Mouse (Mus musculus): ENCODE data around the gene Cdiptos.

Cdiptos gene

DNA sequence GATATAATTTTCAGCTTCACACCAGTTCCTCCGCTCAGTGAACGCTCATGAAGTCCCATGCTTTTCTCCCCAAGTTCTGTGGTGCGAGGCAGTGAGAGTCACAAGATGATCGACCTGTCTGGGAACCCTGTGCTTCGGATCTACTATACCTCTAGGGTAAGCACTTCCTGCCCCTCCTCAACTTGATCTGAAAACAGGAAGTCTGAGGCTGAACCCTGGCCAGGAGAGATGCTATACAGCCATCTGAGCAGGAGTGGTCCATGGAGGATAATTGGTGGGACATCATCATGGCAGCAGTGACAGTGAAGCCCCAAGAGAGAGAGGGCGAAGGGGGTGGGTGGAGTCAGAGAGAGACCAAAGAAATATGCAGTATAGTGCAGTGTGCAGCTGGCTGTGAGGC, 2.9 kb upstream of the Cdiptos start:
- in situ Hi-C loops (cut with MboI; ENCODE audit: low sequenced_read_pairs) = no loop called here

DNA sequence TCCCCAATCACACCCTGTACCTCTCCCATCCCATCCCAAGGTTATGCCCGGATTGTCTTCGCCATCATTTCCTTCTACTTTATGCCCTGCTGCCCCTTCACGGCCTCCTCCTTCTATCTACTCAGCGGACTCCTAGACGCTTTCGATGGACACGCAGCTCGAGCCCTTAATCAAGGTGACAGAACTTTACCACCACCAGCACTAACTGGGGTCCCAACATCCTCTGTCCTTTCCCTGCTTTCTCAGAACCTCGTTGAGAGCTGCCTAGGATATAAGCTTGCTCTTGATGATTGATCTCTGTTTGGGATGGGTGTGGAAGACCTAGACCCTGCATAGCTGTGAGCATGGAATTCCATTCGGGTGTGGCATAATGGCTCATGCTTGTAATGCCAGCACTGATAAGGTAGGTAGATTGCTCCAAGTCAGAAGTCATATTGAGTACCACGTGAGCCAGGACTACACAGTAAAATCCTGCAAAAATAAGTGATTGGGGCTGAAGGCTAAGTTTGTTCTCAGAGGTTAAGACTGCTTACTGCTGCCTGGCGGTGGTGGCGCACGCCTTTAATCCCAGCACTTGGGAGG, 1.1 kb upstream of the Cdiptos start:
- in situ Hi-C loops (cut with MboI; ENCODE audit: low sequenced_read_pairs) = no loop called here

DNA sequence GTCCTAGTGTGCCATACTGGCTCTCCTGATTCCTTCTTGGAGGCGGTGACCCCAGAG, 177 bp downstream of the Cdiptos start, which contains the start of gene Cdipt:
Gene Cdipt, plus strand, starts transcription at position 22 of the 57 bp plus-strand sequence.
- in situ Hi-C loops (cut with MboI; ENCODE audit: low sequenced_read_pairs) = no loop called here

DNA sequence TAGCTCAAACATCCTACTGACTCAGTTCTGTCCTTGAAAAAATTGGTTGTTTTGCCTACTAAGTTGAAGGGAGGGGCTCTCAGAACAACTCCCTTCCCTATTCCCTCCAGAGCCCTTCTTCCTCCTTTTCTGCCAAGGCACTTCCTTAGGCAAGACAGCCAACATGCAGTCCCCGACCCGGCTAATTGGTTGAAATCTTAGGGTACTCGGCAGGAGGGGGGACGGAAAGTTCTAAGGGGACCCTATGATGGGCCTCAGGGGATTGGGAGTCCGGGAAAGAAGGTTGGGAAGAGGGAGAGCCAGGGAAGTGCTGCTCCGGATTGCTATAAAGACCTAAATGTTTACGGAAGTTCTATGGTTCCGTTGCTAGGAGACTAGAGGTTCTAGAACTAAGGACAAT, 405 bp downstream of the Cdiptos start:
- in situ Hi-C loops (cut with MboI; ENCODE audit: low sequenced_read_pairs) = no loop called here

DNA sequence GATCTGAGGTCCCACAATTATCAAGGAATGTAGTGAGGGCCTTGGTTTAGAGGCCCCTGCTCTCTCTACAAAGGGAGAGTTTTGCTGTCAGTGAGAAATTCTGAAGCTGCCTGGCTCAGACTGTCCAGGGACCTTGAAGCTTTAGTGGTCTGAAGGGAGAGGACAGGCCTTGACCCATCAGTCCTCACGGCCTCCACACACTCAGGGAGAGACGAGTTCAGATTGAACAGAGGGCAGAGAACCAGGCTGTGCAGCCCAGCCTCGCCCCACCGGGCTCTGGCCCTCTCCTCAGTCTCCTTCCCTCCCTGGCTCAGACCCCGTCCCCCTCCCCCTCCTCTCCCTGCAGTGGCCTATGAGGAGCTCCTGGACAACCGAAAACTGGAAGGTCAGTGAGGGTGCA, 8.5 kb downstream of the Cdiptos start:
- in situ Hi-C loops (cut with MboI; ENCODE audit: low sequenced_read_pairs) = no loop called here

DNA sequence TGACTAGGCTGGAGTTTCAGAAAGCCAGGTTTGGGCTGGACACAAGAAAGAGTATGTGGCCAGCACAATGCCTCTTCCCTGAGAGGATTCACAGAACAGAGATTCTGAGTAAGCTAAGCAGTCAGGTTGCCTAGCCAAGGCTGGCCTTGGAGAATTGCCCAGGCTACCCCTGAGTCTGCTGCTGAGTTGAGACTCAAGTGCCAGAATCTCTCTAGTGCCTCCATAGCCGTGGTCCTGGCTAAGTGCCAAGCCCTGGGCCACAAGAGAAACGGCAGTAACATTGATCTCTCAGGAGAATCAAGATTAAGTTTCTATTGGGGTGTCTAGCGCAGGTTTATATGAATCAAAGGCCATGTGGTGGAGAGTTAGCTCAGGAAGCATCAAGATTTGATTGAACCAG, 10.3 kb downstream of the Cdiptos start:
- in situ Hi-C loops (cut with MboI; ENCODE audit: low sequenced_read_pairs) = no loop called here

DNA sequence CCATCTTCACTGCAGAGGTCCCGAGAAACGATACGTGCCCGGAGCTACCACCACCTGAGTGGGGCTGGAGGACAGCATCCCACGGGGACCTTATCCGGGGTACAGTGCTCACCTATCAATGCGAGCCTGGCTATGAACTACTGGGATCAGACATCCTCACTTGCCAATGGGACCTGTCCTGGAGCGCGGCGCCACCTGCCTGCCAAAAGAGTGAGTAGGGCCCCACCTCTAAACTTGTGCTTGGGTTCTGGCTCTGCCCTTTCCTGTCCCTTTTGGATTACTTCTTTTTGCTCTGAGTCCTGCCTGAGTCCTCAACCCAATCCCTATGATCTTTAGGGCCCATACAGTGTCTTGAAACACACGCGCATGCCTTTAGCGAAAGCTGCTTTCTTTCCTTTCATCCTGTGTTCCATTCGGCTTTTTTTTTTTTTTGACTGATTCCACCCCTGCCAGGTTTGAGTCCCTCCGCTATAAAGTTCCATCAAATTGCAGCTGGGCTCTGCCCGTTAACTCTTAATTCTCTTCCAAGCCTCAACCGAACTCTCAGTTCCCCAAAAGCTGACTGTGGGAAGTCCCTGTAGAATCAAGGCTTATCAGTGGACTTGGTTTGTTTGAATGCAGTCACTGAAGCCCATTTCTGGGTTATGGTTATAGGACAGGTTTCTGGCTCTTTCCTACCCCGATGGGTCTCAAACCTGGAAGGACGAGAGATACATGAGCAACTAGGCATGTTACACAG, 12.2 kb downstream of the Cdiptos start:
- in situ Hi-C loops (cut with MboI; ENCODE audit: low sequenced_read_pairs) = no loop called here

DNA sequence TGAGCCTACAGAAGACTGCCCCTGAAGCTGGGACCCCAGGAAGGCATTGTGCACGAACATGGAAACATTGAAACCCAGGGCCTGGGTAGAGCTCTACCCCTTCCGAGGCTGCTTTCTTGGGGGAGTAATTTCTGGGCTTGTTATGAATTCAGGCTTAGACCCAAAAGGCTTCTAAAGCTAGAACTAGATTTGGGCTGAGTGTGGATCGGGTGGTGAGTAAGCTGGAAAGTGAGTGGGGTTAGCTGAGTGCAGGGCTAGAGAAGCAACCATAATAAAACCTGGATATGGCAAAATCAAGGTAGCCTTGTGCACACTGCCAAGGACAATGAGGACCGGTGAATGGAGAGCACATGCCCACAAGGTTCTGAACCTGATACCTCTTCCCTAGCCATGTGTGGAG, 13.9 kb downstream of the Cdiptos start:
- in situ Hi-C loops (cut with MboI; ENCODE audit: low sequenced_read_pairs) = no loop called here

DNA sequence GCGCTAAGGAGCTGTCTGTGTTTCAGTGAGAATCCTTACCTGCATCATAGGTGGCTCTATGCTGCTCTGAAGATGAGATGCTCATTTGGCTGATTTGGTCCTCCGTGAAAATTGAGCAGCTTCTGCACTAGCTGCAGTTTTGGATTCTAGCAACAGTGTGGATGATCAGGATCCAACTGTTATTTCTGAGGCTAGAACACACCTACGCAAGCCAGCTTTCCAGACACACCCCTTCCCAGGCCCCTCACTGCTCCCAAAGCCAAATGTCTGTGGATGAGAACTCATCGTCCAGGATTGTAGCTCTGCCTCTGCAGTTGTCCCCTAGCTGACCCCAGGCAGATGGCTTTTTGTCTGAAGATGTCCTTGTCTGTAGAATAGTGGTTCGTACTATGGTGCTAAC, 14.8 kb downstream of the Cdiptos start:
- in situ Hi-C loops (cut with MboI; ENCODE audit: low sequenced_read_pairs) = no loop called here

DNA sequence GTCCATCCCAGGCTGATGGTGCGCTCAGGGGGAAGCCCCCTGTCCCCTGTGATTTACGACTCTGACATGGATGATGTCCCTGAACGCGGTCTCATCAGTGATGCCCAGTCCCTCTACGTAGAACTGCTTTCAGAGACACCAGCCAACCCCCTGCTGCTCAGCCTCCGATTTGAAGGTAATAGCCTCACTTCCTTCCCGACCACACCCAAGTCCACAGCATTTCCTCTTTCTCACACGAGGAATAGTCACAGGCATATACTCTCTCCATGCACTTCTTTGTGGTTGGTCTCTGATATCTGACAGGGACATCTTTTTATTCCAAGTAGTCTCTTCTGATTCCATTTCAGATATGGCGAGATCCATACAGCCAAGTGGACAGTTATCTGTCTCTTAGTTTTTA, 16.1 kb downstream of the Cdiptos start:
- in situ Hi-C loops (cut with MboI; ENCODE audit: low sequenced_read_pairs) = no loop called here

DNA sequence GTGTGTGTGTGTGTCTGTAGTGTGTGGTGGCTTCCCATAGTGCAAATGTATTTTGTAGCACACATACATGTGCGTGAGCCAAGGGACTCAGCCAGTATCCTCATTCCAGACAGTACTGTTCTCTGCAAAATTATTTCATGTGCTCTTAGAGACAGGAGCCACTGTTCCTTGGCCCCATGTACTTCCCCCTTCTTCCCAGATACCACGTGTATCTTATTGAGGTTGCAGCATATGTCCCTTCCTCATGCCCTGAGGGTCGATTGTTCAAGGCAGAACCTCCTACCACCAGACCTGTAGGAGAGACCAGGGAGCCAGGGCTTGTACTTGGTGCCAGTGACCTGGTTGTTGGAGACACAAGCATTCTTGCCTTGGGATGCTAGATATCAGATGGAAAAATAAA, 20.8 kb downstream of the Cdiptos start:
- in situ Hi-C loops (cut with MboI; ENCODE audit: low sequenced_read_pairs) = no loop called here

DNA sequence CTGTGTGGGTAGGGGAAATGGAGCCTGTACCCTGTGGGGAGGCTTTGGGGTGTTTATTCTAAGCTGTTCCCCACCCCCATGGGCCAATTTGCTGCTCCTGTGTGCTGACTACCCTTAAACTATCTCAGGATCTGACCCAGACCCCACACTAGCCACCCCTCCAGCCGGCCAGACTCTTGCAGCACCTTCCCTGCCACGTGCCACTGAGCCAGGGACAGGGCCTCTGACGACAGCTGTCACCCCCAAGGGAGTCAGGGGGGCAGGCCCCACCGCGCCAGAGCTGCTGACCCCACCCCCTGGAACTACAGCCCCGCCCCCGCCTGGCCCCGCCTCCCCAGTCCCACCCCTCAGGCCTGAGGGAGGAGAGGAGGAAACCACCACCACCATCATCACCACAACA, 23.3 kb downstream of the Cdiptos start:
- in situ Hi-C loops (cut with MboI; ENCODE audit: low sequenced_read_pairs) = no loop called here

DNA sequence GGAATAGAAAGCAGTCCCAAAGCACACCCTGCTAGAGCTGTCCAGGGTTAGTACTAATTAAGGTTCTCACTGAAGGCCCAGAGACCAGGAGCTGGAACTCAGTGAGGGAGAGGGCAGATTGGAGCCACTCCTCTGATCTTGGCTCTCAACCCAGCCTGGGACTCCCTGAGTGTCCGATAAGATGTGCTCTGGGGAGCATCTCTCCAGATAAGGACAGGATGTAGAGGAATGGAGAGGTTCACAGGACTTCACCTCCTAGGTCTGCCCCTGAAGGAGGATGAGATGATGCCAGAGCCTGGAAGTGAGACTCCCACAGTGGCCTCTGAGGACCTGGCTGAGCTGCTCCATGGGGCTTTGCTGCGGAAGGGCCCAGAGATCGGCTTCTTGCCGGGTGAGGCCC, 24.2 kb downstream of the Cdiptos start:
- in situ Hi-C loops (cut with MboI; ENCODE audit: low sequenced_read_pairs) = no loop called here

DNA sequence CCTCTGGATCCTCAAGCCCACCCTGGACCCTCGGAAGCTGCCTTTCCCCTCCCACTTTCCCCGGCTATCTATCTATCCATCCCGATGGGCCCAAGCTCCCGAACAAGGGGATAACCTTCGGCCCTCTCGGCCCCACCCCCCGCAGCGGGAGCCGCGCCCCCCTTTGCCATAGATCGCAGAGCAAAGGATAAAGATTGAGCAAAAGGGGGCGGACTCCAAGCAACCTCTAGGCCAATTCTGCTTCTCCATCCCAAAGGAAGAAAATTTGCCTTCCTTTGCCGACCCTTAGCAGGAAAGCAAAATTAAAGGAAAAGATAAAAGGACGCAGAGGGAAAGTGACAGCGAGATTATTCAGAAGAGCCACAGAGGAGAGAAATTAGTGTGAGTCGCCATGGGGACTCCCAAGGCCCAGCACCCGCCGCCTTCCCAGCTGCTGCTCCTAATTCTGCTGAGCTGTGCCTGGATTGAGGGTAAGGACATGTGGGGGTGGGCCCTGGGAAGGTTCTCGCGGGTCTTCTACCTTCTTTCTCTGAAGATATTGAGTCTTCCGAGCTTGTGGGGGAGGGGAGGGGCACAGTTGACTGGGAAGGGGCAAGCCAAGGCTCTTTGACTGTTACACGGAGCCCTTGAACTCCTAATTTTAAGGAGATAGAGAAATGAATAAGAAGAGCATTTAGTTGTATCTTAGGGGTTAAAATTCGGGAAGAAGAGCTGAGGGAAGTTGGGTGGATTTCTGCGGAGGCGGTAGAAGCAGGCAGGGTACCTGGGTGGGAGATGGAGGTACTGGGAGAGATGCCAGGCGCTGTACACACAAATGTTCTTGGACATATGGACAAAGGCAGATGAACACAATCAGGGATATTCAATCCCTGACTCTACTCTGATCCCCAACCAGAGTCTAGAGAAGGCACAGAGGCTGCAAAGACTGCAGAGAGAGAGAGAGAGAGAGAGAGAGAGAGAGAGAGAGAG, 25.0 kb downstream of the Cdiptos start:
- in situ Hi-C loops (cut with MboI; ENCODE audit: low sequenced_read_pairs) = no loop called here

DNA sequence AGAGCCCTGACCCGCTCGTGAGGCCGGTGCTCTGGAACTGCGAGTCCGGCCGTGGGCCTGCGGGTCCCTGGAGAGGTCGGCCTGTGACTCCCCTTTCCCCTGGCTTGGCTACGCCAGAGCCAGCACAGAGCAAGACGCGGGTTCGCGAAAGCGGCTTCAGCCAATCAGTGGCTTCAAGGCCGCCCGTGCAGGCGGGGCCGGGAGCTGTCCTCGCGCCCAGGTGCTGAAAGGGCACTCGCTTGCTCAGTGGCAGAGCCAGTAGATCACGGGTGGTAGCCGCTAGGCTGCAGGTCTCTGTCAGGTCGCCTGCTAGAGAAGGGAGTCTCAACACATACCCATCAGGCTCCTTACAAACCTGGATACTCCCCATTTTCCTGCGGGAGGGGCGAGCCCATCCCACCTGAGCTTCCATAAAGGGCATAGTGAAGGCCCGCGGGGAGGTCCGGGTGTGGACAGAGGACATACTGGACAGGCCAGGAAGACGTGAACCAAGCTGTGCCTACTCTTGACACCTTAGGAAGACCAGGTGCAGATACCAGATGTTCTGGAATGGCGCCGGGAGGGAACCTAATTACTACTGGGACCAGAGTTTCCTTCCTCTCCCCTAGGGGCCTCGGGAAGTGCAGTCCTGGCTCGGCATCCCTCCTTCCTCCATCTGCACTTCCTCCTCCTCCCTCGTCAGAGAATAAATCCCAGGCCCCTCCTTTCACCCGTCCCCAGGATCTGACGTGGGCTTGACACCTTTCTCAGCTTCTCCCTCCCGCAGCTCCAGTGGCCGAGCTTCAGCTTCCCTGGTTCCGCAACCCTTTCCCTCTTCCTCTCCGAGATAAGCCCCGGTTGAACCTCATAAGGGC, 25.9 kb downstream of the Cdiptos start, which contains the start of gene Sez6l2:
Gene Sez6l2, plus strand, starts transcription at position 771 of the 854 bp plus-strand sequence.
- in situ Hi-C loops (cut with MboI; ENCODE audit: low sequenced_read_pairs) = no loop called here

DNA sequence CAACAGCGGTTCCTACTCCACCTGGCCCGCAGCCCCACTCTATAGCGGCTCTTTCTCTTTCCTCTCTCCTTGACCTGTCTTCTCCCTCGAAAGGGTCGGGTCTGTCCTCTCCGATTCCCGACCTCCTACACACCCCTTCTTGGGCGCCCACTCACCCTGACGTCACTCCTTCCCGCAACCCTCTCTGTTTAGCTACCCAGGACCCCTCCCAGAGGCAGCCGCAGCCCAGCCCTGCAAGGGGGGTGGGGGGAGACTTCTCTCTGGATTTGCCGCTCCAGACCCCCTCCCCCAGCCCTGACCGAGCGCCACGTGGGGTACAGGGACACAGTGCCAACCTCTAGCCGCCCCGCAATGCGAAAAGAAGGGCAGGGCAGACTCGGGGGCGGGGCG, 26.5 kb downstream of the Cdiptos start, which contains the start of gene Asphd1:
Gene Asphd1, minus strand, starts transcription at position 180 of the 390 bp plus-strand sequence.
- in situ Hi-C loops (cut with MboI; ENCODE audit: low sequenced_read_pairs) = no loop called here

DNA sequence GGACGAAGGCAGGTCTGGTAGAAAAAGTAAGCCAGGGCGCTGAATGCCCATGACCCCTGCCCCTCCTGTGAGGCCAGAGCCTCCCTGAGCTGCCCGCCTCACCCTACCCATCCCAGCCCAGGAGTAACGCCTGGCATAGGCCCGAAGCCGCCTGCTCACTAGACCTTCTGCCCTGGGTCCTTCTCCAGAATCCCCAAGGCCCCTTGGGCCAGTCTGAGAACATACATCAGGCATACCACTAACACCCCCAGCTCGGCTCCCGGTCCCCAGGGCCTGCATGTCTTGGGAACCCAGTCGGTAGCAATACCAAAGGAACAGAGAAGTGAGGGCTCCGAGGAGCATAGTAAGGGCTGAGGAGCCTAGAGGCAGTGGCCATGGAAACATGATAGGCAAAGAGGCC, 27.3 kb downstream of the Cdiptos start:
- in situ Hi-C loops (cut with MboI; ENCODE audit: low sequenced_read_pairs) = no loop called here

DNA sequence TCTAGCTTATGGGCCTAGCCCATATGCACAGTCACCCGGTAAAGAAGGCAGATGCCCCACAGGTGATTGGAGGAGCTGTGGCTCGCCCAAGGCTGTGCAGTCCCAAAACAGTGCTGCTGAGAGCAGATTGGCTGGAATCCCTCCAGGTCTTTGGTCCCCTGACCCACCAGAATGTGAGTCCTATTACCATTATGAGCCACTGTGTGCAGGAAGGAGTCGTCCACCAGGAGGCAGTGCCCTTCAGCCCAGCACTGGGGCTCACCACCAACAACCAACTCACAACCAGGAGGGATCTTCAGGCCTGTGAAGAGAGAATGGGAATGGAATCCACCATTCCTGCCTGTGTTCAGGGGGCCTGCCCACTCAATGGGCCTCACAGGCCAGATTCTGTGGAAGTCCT, 29.4 kb downstream of the Cdiptos start:
- in situ Hi-C loops (cut with MboI; ENCODE audit: low sequenced_read_pairs) = no loop called here

DNA sequence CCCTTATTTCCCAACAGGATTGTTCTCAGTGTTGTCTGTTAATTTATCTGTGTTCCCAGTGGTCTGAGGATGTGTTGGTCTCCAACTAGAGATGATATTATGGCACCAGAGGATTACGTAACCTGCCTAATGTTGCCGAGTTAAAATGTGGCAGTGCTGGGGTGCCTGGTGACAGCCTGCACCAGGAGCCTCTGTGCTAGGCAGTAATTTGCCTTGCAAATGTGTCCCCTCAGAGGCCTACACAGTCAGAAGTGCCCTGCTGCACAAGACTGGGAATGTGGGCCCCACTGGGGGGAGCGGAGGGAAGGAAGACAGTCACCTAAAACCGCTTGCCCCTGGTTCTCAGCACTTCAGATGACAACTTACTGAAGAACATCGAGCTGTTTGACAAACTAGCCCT, 34.1 kb downstream of the Cdiptos start:
- in situ Hi-C loops (cut with MboI; ENCODE audit: low sequenced_read_pairs) = no loop called here

DNA sequence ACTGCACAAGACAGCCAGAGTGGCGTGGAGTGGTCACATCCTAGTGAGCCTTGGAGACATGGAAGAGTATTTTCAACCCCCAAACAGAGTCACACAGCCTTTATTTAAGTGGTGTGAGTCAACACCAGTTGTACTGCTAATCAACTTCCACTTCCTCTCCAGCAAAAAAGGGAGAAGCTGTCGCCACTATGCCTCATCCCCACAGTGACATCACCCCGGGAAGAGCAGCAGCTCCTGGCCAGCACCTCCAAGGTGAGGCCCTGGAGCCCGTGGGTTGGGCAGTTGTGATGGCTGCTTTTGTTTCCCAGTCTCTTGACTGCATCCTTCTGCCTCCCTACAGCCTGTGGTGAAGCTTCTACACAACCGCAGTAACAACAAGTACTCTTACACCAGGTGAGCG, 34.7 kb downstream of the Cdiptos start:
- in situ Hi-C loops (cut with MboI; ENCODE audit: low sequenced_read_pairs) = no loop called here

DNA sequence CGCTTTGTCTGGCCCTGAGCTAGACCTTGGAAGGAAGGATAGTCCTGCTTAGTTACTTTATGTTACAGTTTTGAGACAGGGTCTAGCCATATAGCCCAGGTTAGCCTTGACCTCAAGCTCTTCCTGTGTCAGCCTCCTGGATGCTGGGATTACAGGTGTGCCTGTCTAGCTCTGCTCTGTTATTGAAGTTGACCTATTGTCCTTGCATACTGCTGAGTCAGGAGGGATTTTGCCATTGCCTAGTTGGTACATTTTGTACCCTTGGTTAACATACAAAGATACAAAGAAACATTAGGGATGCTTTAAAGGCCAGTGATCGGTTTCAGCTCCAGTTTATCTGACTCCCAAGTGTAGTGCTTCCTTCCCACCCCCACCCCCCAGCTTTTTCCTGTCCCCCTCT, 43.2 kb downstream of the Cdiptos start:
- in situ Hi-C loops (cut with MboI; ENCODE audit: low sequenced_read_pairs) = no loop called here
